Mouse (Mus musculus) MEL (cell line): Measurements from ENCODE around the gene Tspan18. TPM values are rescaled to one million over a fixed set of nuclear protein-coding genes. Genes with fewer than 3 reads are reported as not detected.

Experiments used
- DNase-seq: peaks from one replicate; pipeline ENCODE4 v3.0.0; 2011; ENCODE audit warnings: low read depth, low spot score
- H3K27ac ChIP-seq: 2 replicates; pipeline ENCODE4 v1.5.1; 2012; ENCODE audit warnings: low read depth, mild to moderate bottlenecking, control low read depth, low read length, moderate library complexity; ENCODE audit not compliant: control insufficient read depth
- H3K27me3 ChIP-seq, 2 experiments: fragments of 150-350 bp in 1 of 2; sonication (generic) in 1 of 2; 2 replicates each; pipeline ENCODE4 v1.6.1; 2012; ENCODE audit warnings: low read length in 2 of 2, mild to moderate bottlenecking in 2 of 2, improper control_type of control experiment in 1 of 2, moderate library complexity in 1 of 2; ENCODE audit not compliant: insufficient read depth in 2 of 2, control insufficient read depth in 1 of 2
- H3K36me3 ChIP-seq, 2 experiments: 2 replicates each; pipeline ENCODE4 v1.6.1; 2012 to 2014; ENCODE audit warnings: low read length in 2 of 2, improper control_type of control experiment in 1 of 2, inconsistent platforms in 1 of 2, mild to moderate bottlenecking in 1 of 2; ENCODE audit not compliant: insufficient read depth in 2 of 2, control insufficient read depth in 1 of 2
- H3K4me1 ChIP-seq, 2 experiments: fragments of 150-350 bp in 1 of 2; sonication (generic) in 1 of 2; 2 replicates each; pipeline ENCODE4 v1.6.1; 2012; ENCODE audit warnings: low read length in 2 of 2, improper control_type of control experiment in 1 of 2, mild to moderate bottlenecking in 1 of 2; ENCODE audit not compliant: insufficient read depth in 2 of 2, control insufficient read depth in 1 of 2
- H3K4me3 ChIP-seq, 2 experiments: fragments of 150-350 bp in 1 of 2; sonication (generic) in 1 of 2; 2 replicates each; pipeline ENCODE4 v1.5.1; 2012; ENCODE audit warnings: low read depth in 2 of 2, low read length in 2 of 2, mild to moderate bottlenecking in 2 of 2, moderate library complexity in 2 of 2, control low read depth in 1 of 2, improper control_type of control experiment in 1 of 2; ENCODE audit not compliant: control insufficient read depth in 1 of 2, insufficient read depth in 1 of 2
- H3K79me2 ChIP-seq: 2 replicates; pipeline ENCODE4 v1.6.1; 2012; ENCODE audit warnings: mild to moderate bottlenecking, low read length, moderate library complexity; ENCODE audit not compliant: control insufficient read depth, poor library complexity, insufficient read depth
- H3K9ac ChIP-seq: 2 replicates; pipeline ENCODE4 v1.6.1; 2012; ENCODE audit warnings: low read depth, mild to moderate bottlenecking, control low read depth, low read length, moderate library complexity; ENCODE audit not compliant: control insufficient read depth, poor library complexity, severe bottlenecking
- H3K9me3 ChIP-seq: fragments of 150-350 bp; sonication (generic); replicated peaks from 2 replicates; pipeline ENCODE4 v1.6.1; 2012; ENCODE audit warnings: mild to moderate bottlenecking, low read length, improper control_type of control experiment, moderate library complexity; ENCODE audit not compliant: insufficient read depth
- BHLHE40 ChIP-seq: IDR thresholded peaks from 2 replicates; pipeline ENCODE4 v1.6.1; 2012; ENCODE audit warnings: low read depth, mild to moderate bottlenecking, inconsistent platforms, low read length, improper control_type of control experiment, borderline replicate concordance
- CHD1 ChIP-seq: IDR thresholded peaks from 2 replicates; pipeline ENCODE4 v1.6.1; 2012; ENCODE audit warnings: low read depth, mild to moderate bottlenecking, inconsistent platforms, low read length, improper control_type of control experiment
- CHD2 ChIP-seq: IDR thresholded peaks from 2 replicates; pipeline ENCODE4 v1.6.1; 2011; ENCODE audit warnings: low read length, improper control_type of control experiment
- E2F4 ChIP-seq: IDR thresholded peaks from 2 replicates; pipeline ENCODE4 v1.6.1; 2011; ENCODE audit warnings: low read depth, low read length, improper control_type of control experiment, borderline replicate concordance
- ELF1 ChIP-seq: IDR thresholded peaks from 2 replicates; pipeline ENCODE4 v1.6.1; 2014; ENCODE audit warnings: low read depth, mild to moderate bottlenecking, inconsistent platforms, low read length, improper control_type of control experiment, moderate library complexity
- EP300 ChIP-seq, 2 experiments: IDR thresholded peaks; 2 replicates each; pipeline ENCODE4 v1.6.1; 2011; ENCODE audit warnings: improper control_type of control experiment in 2 of 2, low read length in 2 of 2, low read depth in 1 of 2, mild to moderate bottlenecking in 1 of 2
- ETS1 ChIP-seq: IDR thresholded peaks from 2 replicates; pipeline ENCODE4 v1.6.1; 2012; ENCODE audit warnings: low read depth, mild to moderate bottlenecking, inconsistent platforms, low read length, improper control_type of control experiment, moderate library complexity
- GABPA ChIP-seq: IDR thresholded peaks from 2 replicates; pipeline ENCODE4 v1.6.1; 2012; ENCODE audit warnings: low read depth, mild to moderate bottlenecking, inconsistent platforms, low read length, improper control_type of control experiment, moderate library complexity
- HCFC1 ChIP-seq: IDR thresholded peaks from 2 replicates; pipeline ENCODE4 v1.6.1; 2012; ENCODE audit warnings: low read depth, mild to moderate bottlenecking, inconsistent platforms, low read length, improper control_type of control experiment, moderate library complexity
- JUND ChIP-seq: IDR thresholded peaks from 2 replicates; pipeline ENCODE4 v1.6.1; 2011; ENCODE audit warnings: low read depth, mild to moderate bottlenecking, improper control_type of control experiment, low read length
- KAT2A ChIP-seq: conservative IDR thresholded peaks from 2 replicates; pipeline ENCODE4 v1.6.1; 2012; ENCODE audit warnings: low read depth, low read length, improper control_type of control experiment, inconsistent platforms
- MAX ChIP-seq: IDR thresholded peaks from 2 replicates; pipeline ENCODE4 v1.6.1; 2011; ENCODE audit warnings: low read length, improper control_type of control experiment
- MXI1 ChIP-seq: IDR thresholded peaks from 2 replicates; pipeline ENCODE4 v1.6.1; 2011; ENCODE audit warnings: mild to moderate bottlenecking, low read depth, low read length, improper control_type of control experiment
- MYB ChIP-seq: IDR thresholded peaks from 2 replicates; pipeline ENCODE4 v1.6.1; 2011; ENCODE audit warnings: mild to moderate bottlenecking, low read depth, low read length, improper control_type of control experiment
- NELFE ChIP-seq: IDR thresholded peaks from 2 replicates; pipeline ENCODE4 v1.6.1; 2011; ENCODE audit warnings: low read depth, low read length, improper control_type of control experiment
- NRF1 ChIP-seq: IDR thresholded peaks from 2 replicates; pipeline ENCODE4 v1.6.1; 2014; ENCODE audit warnings: low read depth, mild to moderate bottlenecking, inconsistent platforms, low read length, improper control_type of control experiment, moderate library complexity; ENCODE audit not compliant: poor library complexity, insufficient read depth, severe bottlenecking
- POLR2A ChIP-seq, 2 experiments: IDR thresholded peaks; 2 replicates each; pipeline ENCODE4 v1.6.1; 2011 to 2012; ENCODE audit warnings: low read length in 2 of 2, mild to moderate bottlenecking in 2 of 2, control low read depth in 1 of 2, improper control_type of control experiment in 1 of 2, low read depth in 1 of 2, moderate library complexity in 1 of 2; ENCODE audit not compliant: control insufficient read depth in 1 of 2, insufficient read depth in 1 of 2, poor library complexity in 1 of 2
- POLR2AphosphoS2 ChIP-seq: IDR thresholded peaks from 2 replicates; pipeline ENCODE4 v1.6.1; 2011; ENCODE audit warnings: low read length, improper control_type of control experiment
- RAD21 ChIP-seq: IDR thresholded peaks from 2 replicates; pipeline ENCODE4 v1.6.1; 2011; ENCODE audit warnings: mild to moderate bottlenecking, low read depth, low read length, improper control_type of control experiment
- SIN3A ChIP-seq: IDR thresholded peaks from 2 replicates; pipeline ENCODE4 v1.6.1; 2012; ENCODE audit warnings: low read length, improper control_type of control experiment, inconsistent platforms
- SMC3 ChIP-seq: IDR thresholded peaks from 2 replicates; pipeline ENCODE4 v1.6.1; 2011; ENCODE audit warnings: low read depth, low read length, improper control_type of control experiment
- TAL1 ChIP-seq: IDR thresholded peaks from 2 replicates; pipeline ENCODE4 v1.6.1; 2012; ENCODE audit warnings: mild to moderate bottlenecking, inconsistent platforms, low read length, moderate library complexity, mixed read lengths
- TBP ChIP-seq: IDR thresholded peaks from 2 replicates; pipeline ENCODE4 v1.8.0; 2011; ENCODE audit warnings: low read depth, low read length, improper control_type of control experiment
- TCF12 ChIP-seq: IDR thresholded peaks from 2 replicates; pipeline ENCODE4 v1.6.1; 2014; ENCODE audit warnings: low read depth, mild to moderate bottlenecking, inconsistent platforms, low read length, improper control_type of control experiment, moderate library complexity
- ZNF384 ChIP-seq: IDR thresholded peaks from 2 replicates; pipeline ENCODE4 v1.6.1; 2012; ENCODE audit warnings: low read depth, mild to moderate bottlenecking, inconsistent platforms, low read length, improper control_type of control experiment
- polyA plus RNA-seq, 2 experiments: library from polyadenylated mRNA; stranded (reverse) in 1 of 2; unstranded in 1 of 2; fragments of >175 nt in 1 of 2; fragments of >200 nt in 1 of 2; gene quantifications; 2 replicates each; pipeline versions ENCODE4 v1.2.1 to v1.2.4; 2012; ENCODE audit warnings: low replicate concordance in 2 of 2, low read depth in 1 of 2; ENCODE audit not compliant: insufficient read length in 2 of 2, insufficient read depth in 1 of 2, missing spikeins in 1 of 2
- total RNA-seq: library from RNA; depleted of rRNA; stranded (reverse); fragments of 300-350 nt; gene quantifications from 2 replicates; pipeline ENCODE4 v1.2.3, GENCODE M21; 2012

The Tspan18 gene
- total and polyA plus RNA-seq, 3 experiments = 2.2 to 4.4 TPM; not detected in 1

DNA sequence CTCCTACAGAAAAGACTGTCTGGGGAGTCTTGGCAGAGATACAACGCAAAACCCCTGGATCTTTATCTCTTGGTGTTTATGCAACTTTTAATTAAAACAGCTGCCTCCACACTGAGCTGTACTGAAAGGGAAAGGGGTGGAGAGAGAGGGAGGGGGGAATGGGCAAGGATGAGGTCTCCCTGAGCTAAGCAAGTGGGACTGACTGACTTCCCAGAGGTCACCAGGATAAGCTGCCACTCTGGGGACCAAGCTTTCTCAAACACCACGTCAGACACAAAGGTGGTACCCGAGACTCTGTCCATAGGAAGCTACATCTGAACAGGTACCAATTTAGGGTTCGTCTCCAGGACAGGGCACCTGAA is 30.1 kb downstream of the Tspan18 start:
- Histone ChIP-seq H3K4me3 (no peak overlapping the region), H3K9me3 (no peaks in the 10 kb centered on the region), H3K9ac (no peak overlapping the region), H3K27ac (no peak overlapping the region), H3K4me1 (no peaks in the 10 kb centered on the region), H3K79me2 (no peaks in the 10 kb centered on the region), H3K36me3 (no peaks in the 10 kb centered on the region), H3K27me3 (peaks cover 0 to 1% of the 10 kb centered on the region in 2 experiments; a peak in 2 of 4 replicates)
- DNase-seq = no peak
- TF ChIP-seq MAX (no peak), SIN3A (no peak), NRF1 (no peak), HCFC1 (no peak), MYB (no peak), POLR2AphosphoS2 (no peak), POLR2A (IDR thresholded peaks at IDR 0.05; ENCODE audit: control insufficient read depth in 1 of 2, insufficient read depth in 1 of 2, low read depth in 1 of 2, low read length in 2 of 2, poor library complexity in 1 of 2) (no peak), TCF12 (no peak), NELFE (no peak), CHD2 (no peak), GABPA (no peak), E2F4 (no peak), SMC3 (no peak), EP300 (IDR thresholded peaks at IDR 0.05; ENCODE audit: low read depth in 1 of 2, low read length in 2 of 2) (no peak), CHD1 (no peak), RAD21 (no peak), MXI1 (no peak), TBP (no peak)

DNA sequence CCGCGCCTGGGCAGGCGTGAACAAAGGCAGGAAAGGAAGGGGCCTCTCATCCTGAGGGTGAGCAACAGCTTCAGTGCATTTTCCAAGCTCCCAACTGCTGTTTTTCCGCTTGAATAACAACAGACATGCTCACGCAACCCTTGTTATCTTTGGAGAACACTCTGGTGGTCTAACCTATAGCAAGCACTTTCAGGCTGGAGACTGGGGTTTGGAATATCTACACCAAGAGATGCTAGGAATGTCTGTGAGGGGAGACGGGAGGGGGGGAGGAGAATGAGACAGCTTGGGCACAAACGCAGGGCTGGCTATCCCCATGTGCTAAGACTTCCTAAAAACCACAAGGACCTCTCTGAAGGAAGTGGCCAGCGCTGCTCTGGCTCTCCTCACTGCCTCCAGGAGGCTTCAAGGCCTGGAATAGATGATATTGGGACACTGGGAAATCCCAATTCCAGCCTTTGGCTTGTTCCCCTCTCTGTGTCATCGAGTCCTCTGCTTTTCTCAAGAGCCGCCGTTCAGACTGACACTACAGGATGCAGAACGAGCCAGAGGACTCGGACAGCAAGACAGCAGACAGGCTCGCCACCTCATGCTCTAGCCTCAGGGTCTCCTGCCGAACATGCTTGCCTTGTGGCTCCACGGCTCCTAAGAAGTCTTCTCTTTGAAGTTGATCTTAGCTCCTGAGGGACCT is 30.6 kb downstream of the Tspan18 start:
- peaks cover 0 to 1% of the 10 kb centered on the region in 2 experiments; a peak in 2 of 4 replicates for H3K27me3 ChIP-seq
- TF ChIP-seq RAD21 (no peak), MXI1 (no peak), JUND (no peak), TBP (no peak), ELF1 (no peak), BHLHE40 (no peak), KAT2A (no peak), ETS1 (no peak), EP300 (IDR thresholded peaks at IDR 0.05; ENCODE audit: low read depth in 1 of 2, low read length in 2 of 2) (no peak), NELFE (no peak), ZNF384 (no peak), E2F4 (no peak), MAX (no peak), TAL1 (no peak), CHD1 (no peak), GABPA (no peak), POLR2AphosphoS2 (no peak), HCFC1 (no peak), POLR2A (IDR thresholded peaks at IDR 0.05; ENCODE audit: control insufficient read depth in 1 of 2, insufficient read depth in 1 of 2, low read depth in 1 of 2, low read length in 2 of 2, poor library complexity in 1 of 2) (no peak)
- TF ChIP-seq, all 39 proteins: peak for 0
- H3K9me3 ChIP-seq = no peaks in the 10 kb centered on the region
- no peak overlapping the region for H3K27ac ChIP-seq
- no peak overlapping the region for H3K4me3 ChIP-seq
- no peak for DNase-seq
- H3K9ac ChIP-seq = no peak overlapping the region
- H3K79me2 ChIP-seq = no peaks in the 10 kb centered on the region
- no peaks in the 10 kb centered on the region for H3K36me3 ChIP-seq
- no peaks in the 10 kb centered on the region for H3K4me1 ChIP-seq
